Mouse (Mus musculus) left cerebral cortex, postnatal 4 days (tissue): Measurements from ENCODE around the gene Fam173b. TPM values are rescaled to one million over a fixed set of nuclear protein-coding genes. Genes with fewer than 3 reads are reported as not detected.

Experiments used
- DNase-seq: peaks from one replicate; pipeline ENCODE4 v3.0.0-alpha.2; 2022
- intact Hi-C: fragments of 180-260 bp; cut with DNase I; formaldehyde crosslinking; loops from one replicate; pipeline ENCODE4 v1.15.1; 2025
- total RNA-seq, 2 experiments: library from RNA; stranded (reverse); gene quantifications; 2 replicates each; pipeline ENCODE4 v1.2.3; 2021

The Fam173b gene
- total RNA-seq, 2 experiments from 2014 or later, result 11.4 to 13.0 TPM

- intact Hi-C loops, result loop anchor here (5.0 to 10.0 kb wide), 3 partner anchors 51 to 269 kb away; partner anchors contain the start of gene March6
- DNase-seq, result no peak
Measured at GRCm38 (mm10) chr15:31586088-31586487, 15.6 kb upstream of the Fam173b start.

- peak; percentile 91 for DNase-seq
- intact Hi-C loops, result loop anchor here (5.0 to 10.0 kb wide), 3 partner anchors 52 to 269 kb away; partner anchors contain the start of gene March6
Measured at GRCm38 (mm10) chr15:31586519-31586918, 15.1 kb upstream of the Fam173b start.

- intact Hi-C loops, result loop anchor here (5.0 to 10.0 kb wide), 3 partner anchors 53 to 270 kb away; partner anchors contain the start of gene March6
- DNase-seq, result no peak
Measured at GRCm38 (mm10) chr15:31587789-31588188, 13.9 kb upstream of the Fam173b start.

GRCm38 (mm10) chr15:31588989-31589640, 12.5 kb upstream of the Fam173b start:
- intact Hi-C loops, result loop anchor here (5.0 to 10.0 kb wide), 3 partner anchors 54 to 272 kb away; partner anchors contain the start of gene March6

GRCm38 (mm10) chr15:31590176-31590575, 11.5 kb upstream of the Fam173b start:
- intact Hi-C loops, result loop anchor here (10.0 kb wide), 1 partner anchor 95 kb away; no protein-coding TSS in a partner anchor

More at GRCm38 (mm10) chr15:31588989-31589640, 12.5 kb upstream of the Fam173b start:
- no peak for DNase-seq

GRCm38 (mm10) chr15:31592531-31592930, 9.1 kb upstream of the Fam173b start:
- intact Hi-C loops, result loop anchor here (10.0 kb wide), 1 partner anchor 98 kb away; no protein-coding TSS in a partner anchor
- DNase-seq, result no peak

More at GRCm38 (mm10) chr15:31590176-31590575, 11.5 kb upstream of the Fam173b start:
- no peak for DNase-seq

- DNase-seq, result no peak
Measured at GRCm38 (mm10) chr15:31594260-31594659, 7.4 kb upstream of the Fam173b start.

GRCm38 (mm10) chr15:31595651-31596050, 6.0 kb upstream of the Fam173b start:
- no peak for DNase-seq
- intact Hi-C loops, result loop anchor here (10.0 kb wide), 1 partner anchor 101 kb away; no protein-coding TSS in a partner anchor

More at GRCm38 (mm10) chr15:31594260-31594659, 7.4 kb upstream of the Fam173b start:
- intact Hi-C loops, result loop anchor here (10.0 kb wide), 1 partner anchor 99 kb away; no protein-coding TSS in a partner anchor

GRCm38 (mm10) chr15:31599834-31600233, 1.8 kb upstream of the Fam173b start:
- intact Hi-C loops, result loop anchor here (10.0 kb wide), 1 partner anchor 105 kb away; no protein-coding TSS in a partner anchor
- DNase-seq, result no peak

- DNase-seq, result no peak
- intact Hi-C loops, result no loop called here
Measured at GRCm38 (mm10) chr15:31601279-31601645, 390 bp upstream of the Fam173b start.

- DNase-seq, result peak; percentile 73
- intact Hi-C loops, result no loop called here
Measured at GRCm38 (mm10) chr15:31602426-31602825, 774 bp downstream of the Fam173b start.

GRCm38 (mm10) chr15:31603113-31603512, 1.5 kb downstream of the Fam173b start:
- no peak for DNase-seq

GRCm38 (mm10) chr15:31606821-31607220, 5.2 kb downstream of the Fam173b start:
- intact Hi-C loops, result no loop called here
- DNase-seq, result no peak

More at GRCm38 (mm10) chr15:31603113-31603512, 1.5 kb downstream of the Fam173b start:
- intact Hi-C loops, result no loop called here

GRCm38 (mm10) chr15:31611027-31611426, 9.4 kb downstream of the Fam173b start:
- intact Hi-C loops, result loop anchor here (10.0 kb wide), 2 partner anchors 634 to 1124 kb away; partner anchors contain the start of gene Sema5a
- peak; percentile 67 for DNase-seq

GRCm38 (mm10) chr15:31611976-31612375, 10.3 kb downstream of the Fam173b start:
- intact Hi-C loops, result loop anchor here (10.0 kb wide), 2 partner anchors 633 to 1123 kb away; partner anchors contain the start of gene Sema5a
- no peak for DNase-seq

GRCm38 (mm10) chr15:31613826-31614453, 12.3 kb downstream of the Fam173b start:
- intact Hi-C loops, result loop anchor here (10.0 kb wide), 2 partner anchors 631 to 1121 kb away; partner anchors contain the start of gene Sema5a
- DNase-seq, result no peak

- intact Hi-C loops, result loop anchor here (5.0 to 10.0 kb wide), 3 partner anchors 630 to 1153 kb away; partner anchors contain the start of gene Sema5a
- DNase-seq, result no peak
Measured at GRCm38 (mm10) chr15:31614666-31615065, 13.0 kb downstream of the Fam173b start.

GRCm38 (mm10) chr15:31617261-31617660, 15.6 kb downstream of the Fam173b start:
- intact Hi-C loops, result loop anchor here (5.0 to 10.0 kb wide), 3 partner anchors 628 to 1150 kb away; partner anchors contain the start of gene Sema5a
- DNase-seq, result no peak

- intact Hi-C loops, result loop anchor here (5.0 to 10.0 kb wide), 3 partner anchors 625 to 1148 kb away; partner anchors contain the start of gene Sema5a
- DNase-seq, result peak; percentile 28
Measured at GRCm38 (mm10) chr15:31619521-31619920, 17.9 kb downstream of the Fam173b start.

- DNase-seq, result no peak
- intact Hi-C loops, result loop anchor here (10.0 kb wide), 1 partner anchor 807 kb away; no protein-coding TSS in a partner anchor
Measured at GRCm38 (mm10) chr15:31627277-31628154, 25.9 kb downstream of the Fam173b start.
